Mouse (Mus musculus) c-Kit-positive CD71-positive TER-119-negative erythroid progenitor cells, embryonic 14.5 days (primary cell): ENCODE measurements around the gene Tut1.
"Not testable (repeated sequence)": the region's sequence is repeated elsewhere in the genome, so short reads cannot be mapped to it uniquely, and the experiment has no call there.

Experiments used
- DNase-seq: peaks from one replicate; pipeline ENCODE4 v3.0.0-alpha.2; 2013; ENCODE audit warnings: low read depth

The Tut1 gene

GRCm38 (mm10) chr19:8943047-8943446 is 10.6 kb upstream of the Tut1 start:
- no peak for DNase-seq

DNA sequence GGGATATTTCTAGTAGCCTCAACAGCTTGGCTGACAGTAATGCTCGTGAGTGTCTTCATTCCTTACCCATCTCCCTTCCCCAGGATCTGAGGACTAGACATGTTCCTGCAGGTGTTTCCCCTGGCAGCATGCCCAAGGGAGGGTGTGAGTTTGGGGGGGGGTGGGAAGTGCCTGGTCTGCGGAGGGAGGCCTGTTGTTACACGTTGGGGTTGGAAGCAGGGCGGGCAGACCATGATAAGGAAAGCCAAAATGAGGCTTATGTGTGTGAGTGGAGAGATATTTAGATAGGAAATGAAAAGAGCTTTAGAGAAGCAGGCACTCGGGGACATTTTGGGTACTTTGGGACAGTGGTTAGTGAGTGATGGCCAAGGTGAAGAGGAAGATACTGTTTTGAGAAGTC is 9.6 kb upstream of the Tut1 start:
- DNase-seq: no peak

DNA sequence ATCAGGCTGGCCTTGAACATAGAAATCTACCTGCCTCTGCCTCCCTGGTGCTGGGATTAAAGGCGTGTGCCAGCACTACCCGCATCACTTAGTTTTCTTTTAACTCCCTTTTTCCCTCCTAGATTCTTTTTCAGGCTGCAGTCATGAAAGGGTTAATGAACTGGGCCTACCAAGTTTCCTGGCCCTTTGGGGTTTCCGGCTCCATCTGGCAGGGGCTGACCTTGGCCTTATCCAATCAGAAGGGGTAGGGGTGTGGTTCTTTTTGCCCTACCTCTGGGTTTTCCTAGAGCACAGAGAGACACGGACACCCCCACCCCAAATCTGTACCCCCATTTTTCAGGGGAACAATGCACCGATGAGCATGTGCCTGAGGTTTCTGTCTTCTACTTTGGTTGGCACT is 8.9 kb upstream of the Tut1 start:
- no peak for DNase-seq

DNA sequence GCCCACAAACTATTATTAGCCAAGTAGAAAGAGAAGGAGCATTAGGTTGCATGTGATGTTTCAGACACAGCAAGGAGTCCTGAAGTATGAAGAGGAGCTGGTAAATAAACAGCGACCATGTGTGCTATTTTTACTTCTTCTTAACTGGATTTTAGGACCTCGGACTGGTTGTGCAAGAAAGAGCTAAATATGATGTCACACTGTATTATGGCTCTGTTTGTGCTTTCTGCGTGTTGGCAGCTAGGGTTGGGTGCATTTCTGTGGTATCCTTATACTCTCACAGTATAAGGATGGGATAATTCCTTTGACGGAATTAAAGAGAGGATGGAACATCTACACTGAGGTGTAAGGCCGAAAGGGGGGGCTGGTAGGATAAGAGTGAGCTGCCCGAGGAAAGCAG is 8.4 kb upstream of the Tut1 start:
- DNase-seq: no peak

DNA sequence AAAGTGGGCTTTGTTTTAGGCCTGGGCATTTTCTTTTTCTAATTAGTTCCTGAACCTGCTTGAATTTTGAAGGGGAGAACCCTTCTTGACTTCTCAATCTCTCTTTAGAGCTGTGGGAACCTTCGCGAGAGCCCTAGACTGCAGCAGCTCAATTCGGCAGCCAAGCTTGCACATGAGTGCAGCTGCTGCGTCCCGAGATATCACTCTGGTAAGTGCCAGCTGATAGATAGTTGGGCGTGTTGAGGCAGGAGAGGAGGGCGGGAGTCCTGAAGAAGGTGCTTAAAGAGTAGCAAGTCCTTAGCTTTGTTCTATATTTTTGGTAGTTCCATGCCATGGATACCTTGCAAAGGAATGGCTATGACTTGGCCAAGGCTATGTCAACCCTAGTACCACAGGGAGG is 6.7 kb upstream of the Tut1 start:
- no peak for DNase-seq

GRCm38 (mm10) chr19:8950190-8950589 is 3.5 kb upstream of the Tut1 start:
- DNase-seq: no peak

DNA sequence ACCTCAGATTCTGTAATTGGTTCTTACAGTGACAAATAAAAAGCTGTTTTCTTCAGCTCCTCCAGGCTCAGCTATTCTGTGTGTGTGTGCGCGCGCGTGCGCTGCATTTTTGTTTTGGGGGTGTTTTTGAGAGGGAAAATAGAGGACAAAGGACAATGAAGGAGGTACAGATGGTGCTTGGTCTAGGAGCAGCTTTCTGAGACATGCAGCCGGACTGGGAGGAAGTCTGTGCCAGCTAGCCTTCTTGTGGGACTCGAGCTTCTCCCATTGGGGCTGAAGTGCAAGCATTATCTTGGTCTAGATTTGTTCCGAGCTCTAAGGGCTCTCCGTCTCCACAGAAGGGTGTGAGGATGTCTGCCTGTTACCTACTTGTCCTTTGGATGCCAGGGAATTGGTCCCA is 1.4 kb upstream of the Tut1 start:
- no peak for DNase-seq

DNA sequence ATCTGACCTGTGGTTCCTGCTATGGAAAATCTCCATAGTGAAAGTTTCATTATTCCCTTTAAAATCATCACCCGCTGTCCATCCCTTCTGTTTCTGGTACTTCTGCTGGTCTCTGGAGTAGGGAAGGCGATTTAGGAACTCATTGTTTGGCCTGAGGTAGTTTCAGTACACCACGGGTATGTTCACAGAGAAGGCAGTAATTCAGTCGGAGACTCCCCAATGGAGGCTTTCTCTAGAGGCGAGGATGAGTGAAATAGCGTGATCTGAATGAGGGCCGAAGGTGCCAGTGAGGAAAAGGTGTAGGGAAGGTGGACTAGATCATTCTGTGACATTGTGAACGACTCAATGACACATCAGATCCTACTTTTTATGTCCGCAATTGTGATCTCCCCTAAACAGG is 524 bp downstream of the Tut1 start:
- DNase-seq: peak; percentile 27

DNA sequence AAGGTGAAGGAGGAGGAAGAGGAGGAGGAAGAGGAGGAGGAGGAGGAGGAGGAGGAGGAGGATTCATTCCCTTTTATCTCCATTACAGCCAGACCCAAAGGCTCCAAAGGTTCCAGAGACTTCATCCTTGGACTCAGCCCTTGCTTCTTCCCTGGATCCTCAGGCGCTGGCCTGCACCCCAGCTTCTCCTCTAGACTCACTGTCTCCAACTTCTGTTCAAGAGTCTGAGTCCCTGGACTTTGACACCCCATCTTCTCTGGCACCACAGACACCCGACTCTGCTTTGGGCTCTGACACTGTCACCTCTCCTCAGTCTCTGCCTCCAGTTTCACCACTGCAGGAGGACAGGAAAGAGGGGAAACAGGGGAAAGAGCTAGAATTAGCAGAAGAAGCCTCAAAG is 8.6 kb downstream of the Tut1 start:
- no peak for DNase-seq

DNA sequence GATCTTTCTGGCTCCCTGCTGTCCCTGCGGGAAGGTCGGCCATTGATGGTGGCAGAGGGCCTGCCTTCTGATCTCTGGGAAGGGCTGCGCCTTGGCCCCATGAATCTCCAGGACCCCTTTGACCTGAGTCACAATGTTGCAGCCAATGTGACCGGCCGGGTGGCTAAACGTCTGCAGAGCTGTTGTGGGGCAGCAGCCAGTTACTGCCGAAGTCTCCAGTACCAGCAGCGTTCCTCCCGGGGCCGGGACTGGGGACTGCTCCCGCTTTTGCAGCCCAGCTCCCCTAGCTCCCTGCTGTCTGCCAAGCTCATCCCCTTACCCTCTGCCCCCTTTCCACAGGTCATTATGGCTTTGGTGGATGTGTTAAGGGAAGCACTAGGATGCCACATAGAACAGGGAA is 11.4 kb downstream of the Tut1 start:
- DNase-seq: no peak

DNA sequence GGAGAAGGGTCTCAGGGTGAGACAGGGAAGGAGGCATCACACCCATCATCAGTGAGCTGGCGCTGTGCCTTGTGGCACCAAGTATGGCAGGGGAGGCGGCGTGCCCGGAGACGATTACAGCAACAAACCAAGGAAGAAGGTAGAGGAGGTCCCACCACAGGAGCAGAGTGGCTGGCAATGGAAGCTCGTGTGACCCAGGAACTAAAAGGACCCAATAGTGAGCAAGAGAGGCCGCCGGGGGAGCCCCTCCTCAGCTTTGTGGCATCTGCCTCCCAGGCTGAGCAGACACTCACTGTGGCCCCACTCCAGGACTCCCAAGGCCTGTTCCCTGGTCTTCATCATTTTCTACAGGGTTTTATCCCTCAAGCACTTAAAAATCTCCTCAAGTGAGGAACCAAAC is 12.1 kb downstream of the Tut1 start:
- no peak for DNase-seq

- DNase-seq: no peak
Observed at GRCm38 (mm10) chr19:8966198-8966589, 12.5 kb downstream of the Tut1 start.

GRCm38 (mm10) chr19:8966590-8967372 is 13.1 kb downstream of the Tut1 start, which contains the start of gene Eef1g:
Gene Eef1g, plus strand, starts transcription at chr19:8967041.
- peak; percentile 98 for DNase-seq

- no peak for DNase-seq
Observed at GRCm38 (mm10) chr19:8967373-8967743, 13.7 kb downstream of the Tut1 start.

- no peak for DNase-seq
Observed at GRCm38 (mm10) chr19:8967893-8968292, 14.2 kb downstream of the Tut1 start.

- DNase-seq: not testable (repeated sequence)
Observed at GRCm38 (mm10) chr19:8972491-8972890, 18.8 kb downstream of the Tut1 start.

- no peak for DNase-seq
Observed at GRCm38 (mm10) chr19:8974638-8975037, 21.0 kb downstream of the Tut1 start.

- DNase-seq: no peak
Observed at GRCm38 (mm10) chr19:8975491-8975890, 21.8 kb downstream of the Tut1 start.

GRCm38 (mm10) chr19:8976535-8976934 is 22.9 kb downstream of the Tut1 start:
- DNase-seq: peak; percentile 40

GRCm38 (mm10) chr19:8980771-8981170 is 27.1 kb downstream of the Tut1 start:
- DNase-seq: no peak

DNA sequence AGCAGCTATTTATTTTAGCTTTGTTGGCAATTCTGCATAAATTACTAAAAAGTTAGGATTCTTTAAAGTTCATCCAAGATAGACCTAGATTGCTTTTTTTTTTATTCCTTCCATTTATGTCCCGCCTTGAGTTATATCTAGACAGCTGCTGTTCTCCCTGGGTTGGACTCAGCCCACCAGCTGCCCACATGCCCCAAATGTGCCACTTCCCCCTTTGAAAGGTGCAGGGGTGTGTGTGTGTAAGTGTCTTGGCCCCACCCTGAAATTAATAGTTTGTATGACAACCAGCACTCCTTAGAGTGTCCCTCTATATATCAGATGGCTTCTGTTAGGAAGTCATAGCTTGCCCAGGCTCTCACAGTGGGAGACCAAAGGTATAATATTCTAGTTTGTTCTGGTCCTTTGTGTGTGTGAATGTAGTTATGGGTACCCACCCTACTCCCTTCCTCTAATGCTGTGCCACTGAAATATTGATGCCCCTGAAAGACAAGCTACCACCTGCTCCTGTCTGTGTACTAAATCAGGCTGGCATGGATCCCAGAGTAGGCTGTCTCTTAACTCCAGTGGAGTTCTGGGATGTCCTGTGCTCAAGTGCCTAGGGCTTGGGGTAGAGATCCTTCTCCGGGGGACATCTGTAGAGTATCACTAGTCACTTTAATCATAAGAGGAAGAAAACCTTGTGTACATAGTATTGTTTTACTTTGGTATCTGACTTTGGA is 28.0 kb downstream of the Tut1 start:
- DNase-seq: no peak

DNA sequence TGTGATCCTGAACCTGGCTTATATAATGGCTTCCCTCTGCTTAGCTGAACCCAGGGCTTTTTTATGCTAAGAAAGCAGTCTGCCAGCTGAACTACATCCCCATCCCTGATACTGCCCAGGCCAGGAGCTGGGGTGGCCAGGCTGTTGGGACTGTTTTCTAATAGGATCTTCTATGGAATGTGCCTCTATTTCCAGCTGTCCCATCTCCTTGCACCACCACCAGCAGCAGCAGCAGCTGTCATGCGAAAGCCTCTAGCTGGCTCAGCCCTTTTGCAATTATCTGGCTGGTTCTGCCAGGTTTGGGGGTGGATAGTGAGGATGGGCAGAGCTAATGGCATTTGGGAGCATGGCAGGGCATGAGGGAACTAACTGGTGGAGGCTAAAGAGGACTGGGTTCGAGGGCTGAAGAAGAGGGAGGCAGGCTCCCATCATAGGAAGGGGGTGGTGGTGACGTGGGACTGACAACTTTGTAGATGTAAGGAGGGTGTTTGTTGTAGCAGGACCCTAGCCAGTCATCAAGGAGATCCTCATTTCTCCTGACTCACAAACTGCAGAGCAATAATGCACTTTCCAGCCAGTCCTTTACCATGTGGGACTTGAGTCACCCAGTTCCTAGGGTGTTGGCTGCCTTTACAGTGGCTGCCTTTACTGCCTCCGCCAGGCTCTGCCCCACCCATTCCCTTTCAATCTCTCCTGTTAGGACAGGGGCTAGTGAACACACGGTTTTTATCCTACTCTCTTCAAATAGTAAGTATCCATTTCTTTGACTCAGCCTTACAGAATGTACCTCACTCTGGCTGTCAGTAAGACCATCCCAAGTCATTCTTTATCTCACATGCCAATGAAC is 28.9 kb downstream of the Tut1 start:
- no peak for DNase-seq

DNA sequence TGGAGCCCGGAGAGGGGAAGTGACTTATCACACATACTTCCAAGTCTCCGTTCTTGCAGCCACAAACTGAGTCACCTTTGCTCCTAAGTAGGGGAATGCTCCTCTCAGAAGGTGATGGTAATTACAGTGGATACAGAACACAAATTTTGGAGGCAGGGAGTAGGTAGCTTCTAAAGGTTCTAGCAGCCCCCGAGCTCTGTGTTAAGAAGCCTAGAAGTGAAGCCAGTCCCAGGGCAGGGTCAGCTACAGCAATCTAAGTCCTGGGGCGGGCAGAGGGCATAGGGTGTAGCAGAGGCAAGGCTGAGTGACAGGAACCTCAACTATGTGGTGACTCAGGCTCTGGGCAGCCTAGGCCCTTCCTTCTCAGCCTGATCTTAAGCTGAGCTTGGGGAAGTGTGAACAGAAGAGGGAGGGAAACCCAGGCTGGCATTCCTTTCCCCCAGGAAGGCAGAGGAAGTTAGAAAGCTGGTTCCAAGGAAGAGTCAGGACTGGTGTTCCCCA is 29.6 kb downstream of the Tut1 start:
- no peak for DNase-seq
